Mouse (Mus musculus) olfactory bulb, adult 2 months (tissue): Measurements from ENCODE around the gene Galr2.

Experiments
- CTCF ChIP-seq: fragments of 200-500 bp; IDR thresholded peaks from 2 replicates; pipeline ENCODE4 v1.5.1; 2012; ENCODE audit warnings: low read depth, mild to moderate bottlenecking, low read length, moderate library complexity; ENCODE audit not compliant: insufficient read depth
- POLR2A ChIP-seq: fragments of 200-500 bp; IDR thresholded peaks from 2 replicates; pipeline ENCODE4 v1.6.1; 2012; ENCODE audit warnings: mild to moderate bottlenecking, low read depth, low read length, moderate library complexity; ENCODE audit not compliant: insufficient read depth

GRCm38 (mm10) chr11:116281671-116282070 lies 932 bp downstream of the Galr2 start:
- TF ChIP-seq CTCF = no peak
- TF ChIP-seq POLR2A = no peak
